Mouse (Mus musculus): ENCODE data around the gene Mvk. TPM values are rescaled to one million over a fixed set of nuclear protein-coding genes. Genes with fewer than 3 reads are reported as not detected.

Gene Mvk
- 10 to 100 TPM in 1 of 2 experiments, 1 to 10 TPM in 1; 8.7 to 10.2 TPM for total RNA-seq (2021)

GRCm38 (mm10) chr5:114443566-114444367 lies at the start of gene Mvk, which contains the start of gene Mmab:
Gene Mvk, plus strand, starts transcription at chr5:114444269.
Gene Mmab, minus strand, starts transcription at chr5:114444060.
- intact Hi-C loops (cut with DNase I) = no loop called here
- peak; percentile 98 to 99 for DNase-seq

GRCm38 (mm10) chr5:114406592-114406991 lies 37.5 kb upstream of the Mvk start:
- intact Hi-C loops (cut with DNase I) = no loop called here
- DNase-seq = no peak

- intact Hi-C loops (cut with DNase I) = no loop called here
- DNase-seq = no peak
Measured at GRCm38 (mm10) chr5:114407269-114407668, 36.8 kb upstream of the Mvk start.

GRCm38 (mm10) chr5:114407810-114408209 lies 36.3 kb upstream of the Mvk start:
- intact Hi-C loops (cut with DNase I) = no loop called here
- DNase-seq = no peak

GRCm38 (mm10) chr5:114408846-114409245 lies 35.2 kb upstream of the Mvk start:
- intact Hi-C loops (cut with DNase I) = no loop called here
- DNase-seq = no peak

- intact Hi-C loops (cut with DNase I) = no loop called here
- no peak for DNase-seq
Measured at GRCm38 (mm10) chr5:114410429-114410828, 33.6 kb upstream of the Mvk start.

GRCm38 (mm10) chr5:114412361-114412998 lies 31.6 kb upstream of the Mvk start:
- intact Hi-C loops (cut with DNase I) = no loop called here
- DNase-seq = no peak

GRCm38 (mm10) chr5:114413067-114413735 lies 30.9 kb upstream of the Mvk start:
- peak in 1 of 2 experiments; percentile 24 for DNase-seq
- intact Hi-C loops (cut with DNase I) = no loop called here

GRCm38 (mm10) chr5:114415606-114416005 lies 28.5 kb upstream of the Mvk start:
- DNase-seq = no peak
- intact Hi-C loops (cut with DNase I) = no loop called here

- intact Hi-C loops (cut with DNase I) = no loop called here
- DNase-seq = no peak
Measured at GRCm38 (mm10) chr5:114416855-114417254, 27.2 kb upstream of the Mvk start.

- DNase-seq = peak in 1 of 2 experiments; percentile 28
- intact Hi-C loops (cut with DNase I) = no loop called here
Measured at GRCm38 (mm10) chr5:114418541-114418940, 25.5 kb upstream of the Mvk start.

GRCm38 (mm10) chr5:114421561-114422298 lies 22.3 kb upstream of the Mvk start:
- intact Hi-C loops (cut with DNase I) = no loop called here
- no peak for DNase-seq

- no peak for DNase-seq
- intact Hi-C loops (cut with DNase I) = no loop called here
Measured at GRCm38 (mm10) chr5:114422591-114422990, 21.5 kb upstream of the Mvk start.

- no peak for DNase-seq
- intact Hi-C loops (cut with DNase I) = no loop called here
Measured at GRCm38 (mm10) chr5:114423961-114424360, 20.1 kb upstream of the Mvk start.

GRCm38 (mm10) chr5:114426732-114427131 lies 17.3 kb upstream of the Mvk start:
- intact Hi-C loops (cut with DNase I) = no loop called here
- DNase-seq = no peak

- DNase-seq = no peak
- intact Hi-C loops (cut with DNase I) = no loop called here
Measured at GRCm38 (mm10) chr5:114428621-114429020, 15.4 kb upstream of the Mvk start.

GRCm38 (mm10) chr5:114429781-114430180 lies 14.3 kb upstream of the Mvk start:
- DNase-seq = no peak
- intact Hi-C loops (cut with DNase I) = no loop called here

GRCm38 (mm10) chr5:114434359-114434758 lies 9.7 kb upstream of the Mvk start:
- intact Hi-C loops (cut with DNase I) = no loop called here
- no peak for DNase-seq

- no peak for DNase-seq
- intact Hi-C loops (cut with DNase I) = no loop called here
Measured at GRCm38 (mm10) chr5:114435588-114435987, 8.5 kb upstream of the Mvk start.

GRCm38 (mm10) chr5:114444368-114444692 lies 261 bp downstream of the Mvk start:
- intact Hi-C loops (cut with DNase I) = no loop called here
- no peak for DNase-seq

GRCm38 (mm10) chr5:114449011-114449410 lies 4.9 kb downstream of the Mvk start:
- intact Hi-C loops (cut with DNase I) = no loop called here
- DNase-seq = no peak

Data from heart, postnatal 10 days (tissue).